Mouse (Mus musculus) embryonic facial prominence, embryonic 14.5 days (tissue): ENCODE measurements at regions not wholly inside any gene's neighbourhood (a gene's known extent, or its start where the extent isn't known, plus 50 kb on each side); places are given as distances from the start of the nearest gene placed in this dataset.

Source experiments
- ATAC-seq: fragments of 200-750 bp; cut with Nextera tagmentation; 2 replicates; pipeline ENCODE4 v1.8.0; 2017; ENCODE audit warnings: low read depth, moderate number of reproducible peaks, moderate TSS enrichment
- DNase-seq: peaks from one replicate; pipeline ENCODE4 v3.0.0-alpha.2; 2015; ENCODE audit warnings: low spot score
- H3K27ac ChIP-seq: fragments of 300-500 bp; sonication (generic); replicated peaks from 2 replicates; pipeline ENCODE4 v1.5.1; 2014; ENCODE audit warnings: low read depth, mild to moderate bottlenecking, low read length, moderate library complexity
- H3K27me3 ChIP-seq: fragments of 300-500 bp; sonication (generic); replicated peaks from 2 replicates; pipeline ENCODE4 v1.6.1; 2014; ENCODE audit warnings: low read length; ENCODE audit not compliant: control insufficient read depth, insufficient read depth
- H3K36me3 ChIP-seq: fragments of 300-500 bp; sonication (generic); 2 replicates; pipeline ENCODE4 v1.6.1; 2014; ENCODE audit warnings: low read length, mixed read lengths; ENCODE audit not compliant: control insufficient read depth, insufficient read depth
- H3K4me1 ChIP-seq: fragments of 300-500 bp; sonication (generic); 2 replicates; pipeline ENCODE4 v1.6.1; 2014; ENCODE audit warnings: antibody characterized with exemption, low read length; ENCODE audit not compliant: control insufficient read depth, insufficient read depth
- H3K4me2 ChIP-seq: fragments of 300-500 bp; sonication (generic); 2 replicates; pipeline ENCODE4 v1.6.1; 2014; ENCODE audit warnings: low read depth, mild to moderate bottlenecking, low read length, moderate library complexity, mixed read lengths
- H3K4me3 ChIP-seq: fragments of 300-500 bp; sonication (generic); 2 replicates; pipeline ENCODE4 v1.5.1; 2014; ENCODE audit warnings: low read depth, mild to moderate bottlenecking, low read length
- H3K9ac ChIP-seq: fragments of 300-500 bp; sonication (generic); 2 replicates; pipeline ENCODE4 v1.6.1; 2014; ENCODE audit warnings: low read depth, mild to moderate bottlenecking, low read length, moderate library complexity, mixed read lengths
- H3K9me3 ChIP-seq: fragments of 300-500 bp; sonication (generic); 2 replicates; pipeline ENCODE4 v1.6.1; 2016; ENCODE audit warnings: low read length; ENCODE audit not compliant: control insufficient read depth
- WGBS: fragments of 180-500 bp; shearing (Covaris S2); extraction: QIAGEN DNeasy Blood & Tissue Kit; methylation state at CpG from one replicate; pipeline ENCODE4 v1.1.7; 2014; 5-methylcytosine and 5-hydroxymethylcytosine counted together

- 0 out of 2 replicates have a peak, but pooled peaks cover 3% of the 10 kb centered on the region for H3K9me3 ChIP-seq
- DNase-seq (no peak), ATAC-seq (peak; percentile 67; the same call in 1 of the 2 replicates)
- H3K27ac ChIP-seq = no peak overlapping the region
- H3K4me1 ChIP-seq = no peaks in the 10 kb centered on the region
- H3K4me2 ChIP-seq = no peak overlapping the region
- H3K36me3 ChIP-seq = no peaks in the 10 kb centered on the region
- no peak overlapping the region for H3K4me3 ChIP-seq
- no peaks in the 10 kb centered on the region for H3K27me3 ChIP-seq
- no peak overlapping the region for H3K9ac ChIP-seq
- WGBS = 85% methylated on average over 13 of the region's 14 CpGs
Measured at GRCm38 (mm10) chr10:39280366-39281000, 88.2 kb upstream of the Fyn start.

- DNase-seq (no peak), ATAC-seq (no peak)
- Histone ChIP-seq H3K9me3 (no peaks in the 10 kb centered on the region), H3K4me3 (no peak overlapping the region), H3K27ac (no peak overlapping the region), H3K9ac (no peak overlapping the region), H3K36me3 (no peaks in the 10 kb centered on the region), H3K4me2 (no peak overlapping the region), H3K27me3 (no peaks in the 10 kb centered on the region), H3K4me1 (peaks cover 3% of the 10 kb centered on the region; the same call in 1 of the 2 replicates)
- 28% methylated on average over 2 of the region's 2 CpGs for WGBS
Measured at GRCm38 (mm10) chr10:39274202-39274601, 94.5 kb upstream of the Fyn start.

GRCm38 (mm10) chr10:39273426-39273825 is 95.2 kb upstream of the Fyn start:
- Histone ChIP-seq H3K4me1 (peaks cover 3% of the 10 kb centered on the region; the same call in 1 of the 2 replicates), H3K27me3 (no peaks in the 10 kb centered on the region), H3K4me3 (no peak overlapping the region), H3K9me3 (no peaks in the 10 kb centered on the region), H3K36me3 (no peaks in the 10 kb centered on the region), H3K4me2 (no peak overlapping the region), H3K27ac (no peak overlapping the region), H3K9ac (no peak overlapping the region)
- DNase-seq = no peak
- 0 out of 2 replicates have a peak, but pooled peaks have one; percentile 53 for ATAC-seq
- WGBS = 71% methylated on average over 4 of the region's 4 CpGs

- WGBS = 81% methylated on average over 6 of the region's 6 CpGs
- no peak for DNase-seq
- H3K27me3 ChIP-seq = no peaks in the 10 kb centered on the region
- H3K4me2 ChIP-seq = no peak overlapping the region
- H3K36me3 ChIP-seq = no peaks in the 10 kb centered on the region
- no peak overlapping the region for H3K27ac ChIP-seq
- H3K9me3 ChIP-seq = no peaks in the 10 kb centered on the region
- H3K4me3 ChIP-seq = no peak overlapping the region
- H3K9ac ChIP-seq = no peak overlapping the region
- ATAC-seq = peak; percentile 68; the same call in 1 of the 2 replicates
- peaks cover 3% of the 10 kb centered on the region; the same call in 1 of the 2 replicates for H3K4me1 ChIP-seq
Measured at GRCm38 (mm10) chr10:39272387-39272949, 96.2 kb upstream of the Fyn start.

GRCm38 (mm10) chr10:39270406-39270805 is 98.2 kb upstream of the Fyn start:
- H3K4me3 ChIP-seq = no peak overlapping the region
- no peak overlapping the region for H3K27ac ChIP-seq
- no peaks in the 10 kb centered on the region for H3K9me3 ChIP-seq
- no peaks in the 10 kb centered on the region for H3K36me3 ChIP-seq
- DNase-seq = no peak
- 83% methylated on average over 3 of the region's 3 CpGs for WGBS
- no peaks in the 10 kb centered on the region for H3K27me3 ChIP-seq
- ATAC-seq = no peak
- no peak overlapping the region for H3K9ac ChIP-seq
- H3K4me2 ChIP-seq = no peak overlapping the region
- H3K4me1 ChIP-seq = peaks cover 8% of the 10 kb centered on the region

- Histone ChIP-seq H3K9ac (no peak overlapping the region), H3K36me3 (no peaks in the 10 kb centered on the region), H3K27ac (peak overlapping the region; percentile 64), H3K4me3 (no peak overlapping the region), H3K9me3 (no peaks in the 10 kb centered on the region), H3K4me1 (peaks cover 24% of the 10 kb centered on the region), H3K4me2 (no peak overlapping the region), H3K27me3 (no peaks in the 10 kb centered on the region)
- DNase-seq (no peak), ATAC-seq (no peak)
- WGBS = 86% methylated on average over 6 of the region's 6 CpGs
Measured at GRCm38 (mm10) chr10:39267236-39267635, 101.4 kb upstream of the Fyn start.

- H3K9me3 ChIP-seq = no peaks in the 10 kb centered on the region
- H3K4me1 ChIP-seq = peaks cover 30% of the 10 kb centered on the region
- 14% methylated on average over 5 of the region's 5 CpGs for WGBS
- DNase-seq (peak; percentile 96), ATAC-seq (peak; percentile 80)
- H3K27ac ChIP-seq = peak overlapping the region; percentile 64
- no peaks in the 10 kb centered on the region for H3K36me3 ChIP-seq
- H3K4me2 ChIP-seq = peak overlapping the region; percentile 18; the same call in 1 of the 2 replicates
- no peak overlapping the region for H3K4me3 ChIP-seq
- H3K27me3 ChIP-seq = no peaks in the 10 kb centered on the region
- H3K9ac ChIP-seq = no peak overlapping the region
Measured at GRCm38 (mm10) chr10:39266482-39266881, 102.2 kb upstream of the Fyn start.

GRCm38 (mm10) chr10:39262466-39262865 is 98.9 kb upstream of the Ccn6 start:
- H3K4me3 ChIP-seq = no peak overlapping the region
- 0 out of 2 replicates have a peak overlapping the region, but pooled peaks have one; percentile 7 for H3K4me2 ChIP-seq
- ATAC-seq = no peak
- DNase-seq = peak; percentile 71
- no peak overlapping the region for H3K9ac ChIP-seq
- no peaks in the 10 kb centered on the region for H3K36me3 ChIP-seq
- H3K4me1 ChIP-seq = peaks cover 30% of the 10 kb centered on the region
- H3K27me3 ChIP-seq = no peaks in the 10 kb centered on the region
- WGBS = 16% methylated on average over 7 of the region's 7 CpGs
- no peaks in the 10 kb centered on the region for H3K9me3 ChIP-seq
- peak overlapping the region; percentile 67 for H3K27ac ChIP-seq
